Mouse (Mus musculus) cortical plate, adult 2 months (tissue): Measurements from ENCODE around the gene Zbtb45. TPM values are rescaled to one million over a fixed set of nuclear protein-coding genes. Genes with fewer than 3 reads are reported as not detected.

ENCODE experiments used
- H3K27ac ChIP-seq: fragments of 200-500 bp; 2 replicates; pipeline ENCODE4 v1.5.1; 2012; ENCODE audit warnings: low read length, control low read depth, inconsistent platforms; ENCODE audit not compliant: insufficient read depth
- H3K4me1 ChIP-seq: fragments of 200-500 bp; 2 replicates; pipeline ENCODE4 v1.6.1; 2011; ENCODE audit warnings: low read length; ENCODE audit not compliant: control insufficient read depth, insufficient read depth
- H3K4me3 ChIP-seq: fragments of 200-500 bp; 2 replicates; pipeline ENCODE4 v1.5.1; 2011; ENCODE audit warnings: mild to moderate bottlenecking, low read length, control low read depth; ENCODE audit not compliant: insufficient read depth
- CTCF ChIP-seq: fragments of 200-500 bp; IDR thresholded peaks from 2 replicates; pipeline ENCODE4 v1.5.1; 2011; ENCODE audit warnings: mild to moderate bottlenecking, control low read depth, low read length; ENCODE audit not compliant: insufficient read depth; ENCODE audit errors: extremely low read depth
- POLR2A ChIP-seq: fragments of 200-500 bp; IDR thresholded peaks from 2 replicates; pipeline ENCODE4 v1.6.1; 2011; ENCODE audit warnings: mild to moderate bottlenecking, low read length, control low read depth; ENCODE audit not compliant: insufficient read depth; ENCODE audit errors: extremely low read depth
- polyA plus RNA-seq: library from polyadenylated mRNA; depleted of rRNA; stranded (reverse); fragments of >200 nt; gene quantifications from 2 replicates; pipeline ENCODE4 v1.2.3, GENCODE M21; 2012

Gene Zbtb45
- polyA plus RNA-seq, 1 experiment, result 32.2 TPM

- H3K27ac ChIP-seq, result no peak overlapping the region
- H3K4me3 ChIP-seq, result no peak overlapping the region
- H3K4me1 ChIP-seq, result no peaks in the 10 kb centered on the region
- no peak for TF ChIP-seq CTCF
- TF ChIP-seq POLR2A, result no peak
Observed at GRCm38 (mm10) chr7:13006011-13006410, 3.8 kb downstream of the Zbtb45 start.

DNA sequence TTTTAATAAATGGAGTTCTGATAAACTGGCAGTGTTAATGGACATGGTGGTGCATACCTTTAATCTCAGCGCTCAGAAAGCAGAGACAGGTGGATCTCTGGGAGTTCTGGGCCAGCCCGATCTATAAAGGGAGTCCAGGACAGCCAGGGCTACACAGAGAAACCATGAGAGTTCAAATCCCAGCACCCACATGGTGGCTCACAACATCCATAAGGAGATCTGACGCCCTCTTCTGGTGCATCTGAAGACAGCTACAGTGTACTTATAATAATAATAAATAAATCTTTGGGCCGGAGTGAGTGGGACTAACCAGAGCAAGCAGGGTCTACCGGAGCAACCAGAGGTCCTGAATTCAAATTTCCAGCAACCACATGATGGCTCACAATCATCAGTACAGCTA, 6.5 kb downstream of the Zbtb45 start:
- H3K27ac ChIP-seq, result no peak overlapping the region
- H3K4me3 ChIP-seq, result no peak overlapping the region
- H3K4me1 ChIP-seq, result no peaks in the 10 kb centered on the region
- TF ChIP-seq CTCF (no peak), POLR2A (no peak)

DNA sequence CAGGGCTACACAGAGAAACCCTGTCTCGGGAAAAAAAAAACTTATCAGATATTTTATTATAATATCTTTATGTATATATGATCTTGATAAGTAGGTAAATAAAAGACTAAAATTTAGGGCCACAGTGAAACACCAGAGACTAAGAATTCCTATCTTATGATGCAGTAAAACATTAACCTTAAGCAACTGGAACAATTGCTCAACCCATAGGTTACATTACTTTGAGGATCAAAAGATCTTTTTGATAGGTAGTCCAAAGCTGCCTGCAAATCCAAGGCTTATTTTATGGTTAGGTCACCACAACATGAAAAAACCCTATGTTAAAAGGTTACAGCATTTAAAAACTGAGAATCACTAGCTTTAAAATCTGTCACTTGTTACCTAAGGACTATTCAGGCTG, 8.2 kb downstream of the Zbtb45 start:
- TF ChIP-seq POLR2A (no peak), CTCF (no peak)
- Histone ChIP-seq H3K4me1 (no peaks in the 10 kb centered on the region), H3K27ac (no peak overlapping the region), H3K4me3 (no peak overlapping the region)

GRCm38 (mm10) chr7:12998851-12999250, 11.0 kb downstream of the Zbtb45 start, which contains the start of gene Trim28:
Gene Trim28 (plus strand): TSS chr7:12999114.
- H3K4me1 ChIP-seq, result no peaks in the 10 kb centered on the region
- H3K4me3 ChIP-seq, result no peak within 1 kb of the TSS
- no peak for TF ChIP-seq POLR2A
- no peak for TF ChIP-seq CTCF
- H3K27ac ChIP-seq, result no peak within 1 kb of the TSS

DNA sequence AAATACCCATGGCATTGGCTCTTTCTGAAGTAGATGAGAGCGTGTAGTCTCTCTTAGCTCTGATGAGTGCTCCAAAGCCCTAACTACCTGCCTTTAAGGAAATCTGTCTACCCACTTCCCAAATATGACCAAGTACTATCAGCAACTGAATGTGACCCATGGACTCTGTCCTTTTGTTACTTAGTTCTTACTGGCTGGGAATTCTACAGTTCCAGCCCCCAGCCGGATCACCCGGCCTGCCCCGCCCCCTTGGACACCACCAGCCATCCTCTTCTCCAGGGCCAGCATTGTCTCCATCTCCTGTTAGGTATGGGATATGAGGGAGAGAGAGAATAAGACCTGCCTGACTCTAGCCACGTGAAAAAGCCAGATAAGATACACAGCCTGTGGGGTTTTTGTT, 11.8 kb downstream of the Zbtb45 start, which contains the start of gene Slc27a5:
Slc27a5 (minus strand) TSS at position 140 of the 400 bp plus-strand sequence.
- Histone ChIP-seq H3K4me3 (no peak within 1 kb of the TSS), H3K4me1 (no peaks in the 10 kb centered on the region), H3K27ac (no peak within 1 kb of the TSS)
- no peak for TF ChIP-seq CTCF
- TF ChIP-seq POLR2A, result no peak

- H3K27ac ChIP-seq, result no peak overlapping the region
- TF ChIP-seq CTCF (no peak), POLR2A (no peak)
- no peak overlapping the region for H3K4me3 ChIP-seq
- H3K4me1 ChIP-seq, result no peaks in the 10 kb centered on the region
Observed at GRCm38 (mm10) chr7:12997230-12997629, 12.6 kb downstream of the Zbtb45 start.

- Histone ChIP-seq H3K27ac (no peak overlapping the region), H3K4me1 (no peaks in the 10 kb centered on the region), H3K4me3 (no peak overlapping the region)
- TF ChIP-seq POLR2A, result no peak
- no peak for TF ChIP-seq CTCF
Observed at GRCm38 (mm10) chr7:12995862-12996261, 14.0 kb downstream of the Zbtb45 start.

DNA sequence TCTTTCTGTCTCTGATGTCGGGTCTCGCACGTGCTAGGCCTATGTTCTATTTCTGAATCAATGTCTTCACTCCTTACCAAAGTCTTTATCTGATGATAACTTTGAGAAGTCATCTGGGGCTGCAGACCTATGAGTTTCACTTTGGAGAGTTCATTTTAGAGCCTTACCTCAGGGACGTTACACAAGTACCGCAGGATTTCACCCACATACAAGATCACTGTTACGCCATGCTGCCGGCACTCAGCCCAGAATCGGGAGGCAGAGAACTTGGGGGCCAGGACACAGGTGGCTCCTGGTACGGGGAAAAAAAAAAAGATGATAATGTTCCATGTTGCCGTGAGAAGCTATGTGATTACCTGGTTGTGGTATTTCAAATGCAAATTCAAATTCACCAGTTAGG, 16.7 kb downstream of the Zbtb45 start:
- TF ChIP-seq POLR2A, result no peak
- TF ChIP-seq CTCF, result no peak
- Histone ChIP-seq H3K4me3 (no peak overlapping the region), H3K27ac (no peak overlapping the region), H3K4me1 (no peaks in the 10 kb centered on the region)

GRCm38 (mm10) chr7:12992222-12992621, 17.6 kb downstream of the Zbtb45 start:
- Histone ChIP-seq H3K4me3 (no peak overlapping the region), H3K4me1 (no peaks in the 10 kb centered on the region), H3K27ac (no peak overlapping the region)
- TF ChIP-seq POLR2A (no peak), CTCF (no peak)

GRCm38 (mm10) chr7:12987409-12988189, 22.2 kb downstream of the Zbtb45 start:
- Histone ChIP-seq H3K27ac (no peak overlapping the region), H3K4me1 (no peaks in the 10 kb centered on the region), H3K4me3 (no peak overlapping the region)
- TF ChIP-seq CTCF (no peak), POLR2A (no peak)
